Mouse (Mus musculus) forebrain, embryonic 12.5 days (tissue): ENCODE results near the gene Foxj2. TPM values are rescaled to one million over a fixed set of nuclear protein-coding genes. Genes with fewer than 3 reads are reported as not detected.
A peak's percentile ranks its signal among the peaks of the same experiment; 100 is the strongest.

Experiments used
- ATAC-seq: fragments of 200-750 bp; cut with Nextera tagmentation; 2 replicates; pipeline ENCODE4 v1.8.0; 2017; ENCODE audit warnings: moderate TSS enrichment; ENCODE audit not compliant: low FRiP score
- H3K27ac ChIP-seq: fragments of 300-500 bp; sonication (generic); 2 replicates; pipeline ENCODE4 v1.5.1; 2016; ENCODE audit warnings: mild to moderate bottlenecking
- H3K27me3 ChIP-seq: fragments of 300-500 bp; sonication (generic); 2 replicates; pipeline ENCODE4 v1.6.1; 2016; ENCODE audit warnings: mild to moderate bottlenecking
- H3K36me3 ChIP-seq: fragments of 300-500 bp; sonication (generic); replicated peaks from 2 replicates; pipeline ENCODE4 v1.6.1; 2016; ENCODE audit warnings: mild to moderate bottlenecking
- H3K4me1 ChIP-seq: fragments of 300-500 bp; sonication (generic); 2 replicates; pipeline ENCODE4 v1.6.1; 2016
- H3K4me2 ChIP-seq: fragments of 300-500 bp; sonication (generic); 2 replicates; pipeline ENCODE4 v1.6.1; 2016; ENCODE audit warnings: mild to moderate bottlenecking, moderate library complexity
- H3K4me3 ChIP-seq: fragments of 300-500 bp; sonication (generic); replicated peaks from 2 replicates; pipeline ENCODE4 v1.5.1; 2016; ENCODE audit warnings: mild to moderate bottlenecking
- H3K9ac ChIP-seq: fragments of 300-500 bp; sonication (generic); 2 replicates; pipeline ENCODE4 v1.6.1; 2016; ENCODE audit warnings: mild to moderate bottlenecking
- H3K9me3 ChIP-seq: fragments of 300-500 bp; sonication (generic); 2 replicates; pipeline ENCODE4 v1.6.1; 2016
- WGBS: fragments of 180-500 bp; shearing (Covaris S2); methylation state at CpG from one replicate; pipeline ENCODE4 v1.1.7; 2016; 5-methylcytosine and 5-hydroxymethylcytosine counted together
- polyA plus RNA-seq: library from polyadenylated mRNA; unstranded; fragments of >200 nt; fragmentation: Nextera tagmentation; extraction: Ambion mirVana; gene quantifications from 2 replicates; pipeline ENCODE4 v1.2.1, GENCODE M21; 2016

Gene Foxj2
- polyA plus RNA-seq = 5.7 and 5.8 TPM in 2 replicates

GRCm38 (mm10) chr6:122819306-122820070 is at the start of gene Foxj2:
Foxj2 (plus strand) TSS chr6:122819914.
- Histone ChIP-seq H3K9me3 (no peaks in the 10 kb centered on the region), H3K9ac (peak within 1 kb of the TSS; percentile 89), H3K27ac (peak within 1 kb of the TSS; percentile 36; the same call in 1 of the 2 replicates), H3K36me3 (no peaks in the 10 kb centered on the region), H3K4me2 (peak within 1 kb of the TSS; percentile 83), H3K27me3 (0 out of 2 replicates have a peak, but pooled peaks cover 6% of the 10 kb centered on the region), H3K4me1 (peaks cover 28% of the 10 kb centered on the region), H3K4me3 (peak within 1 kb of the TSS; percentile 87)
- 2% methylated on average over 46 of the region's 61 CpGs for WGBS
- peak; percentile 91 for ATAC-seq

- H3K27me3 ChIP-seq = no peaks in the 10 kb centered on the region
- no peaks in the 10 kb centered on the region for H3K9me3 ChIP-seq
- H3K4me3 ChIP-seq = no peak overlapping the region
- no peak for ATAC-seq
- H3K9ac ChIP-seq = no peak overlapping the region
- H3K36me3 ChIP-seq = no peaks in the 10 kb centered on the region
- peaks cover 14% of the 10 kb centered on the region for H3K4me1 ChIP-seq
- WGBS = 89% methylated on average over 11 of the region's 11 CpGs
- no peak overlapping the region for H3K4me2 ChIP-seq
- H3K27ac ChIP-seq = no peak overlapping the region
Observed at GRCm38 (mm10) chr6:122770760-122771315, 48.9 kb upstream of the Foxj2 start.

GRCm38 (mm10) chr6:122772701-122773100 is 47.0 kb upstream of the Foxj2 start:
- Histone ChIP-seq H3K27ac (no peak overlapping the region), H3K9ac (no peak overlapping the region), H3K4me1 (peaks cover 11% of the 10 kb centered on the region), H3K4me3 (no peak overlapping the region), H3K27me3 (no peaks in the 10 kb centered on the region), H3K36me3 (no peaks in the 10 kb centered on the region), H3K9me3 (no peaks in the 10 kb centered on the region), H3K4me2 (no peak overlapping the region)
- ATAC-seq = no peak
- WGBS = 53% methylated on average over 6 of the region's 6 CpGs

DNA sequence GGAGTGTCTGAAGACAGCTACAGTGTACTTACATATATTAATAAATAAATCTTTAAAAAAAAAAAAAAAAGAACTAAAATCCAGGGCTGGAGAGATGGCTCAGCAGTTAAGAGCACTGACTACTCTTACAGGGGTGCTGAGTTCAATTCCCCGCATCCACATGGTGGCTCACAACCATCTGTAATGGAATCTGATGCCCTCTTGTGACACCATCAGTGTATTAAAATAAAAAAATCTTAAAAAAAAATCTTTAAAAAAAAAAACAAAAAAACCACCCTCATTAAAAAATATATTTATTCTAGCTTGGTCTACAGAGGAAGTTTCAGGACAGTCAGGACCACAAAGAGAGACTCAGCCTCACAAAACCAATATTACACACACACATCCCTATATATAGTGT is 45.4 kb upstream of the Foxj2 start:
- Histone ChIP-seq H3K4me2 (no peak overlapping the region), H3K27ac (no peak overlapping the region), H3K27me3 (no peaks in the 10 kb centered on the region), H3K9me3 (no peaks in the 10 kb centered on the region), H3K4me1 (peaks cover 11% of the 10 kb centered on the region), H3K36me3 (no peaks in the 10 kb centered on the region), H3K4me3 (no peak overlapping the region), H3K9ac (no peak overlapping the region)
- 100% methylated on average over 1 of the region's 1 CpGs for WGBS
- ATAC-seq = no peak

DNA sequence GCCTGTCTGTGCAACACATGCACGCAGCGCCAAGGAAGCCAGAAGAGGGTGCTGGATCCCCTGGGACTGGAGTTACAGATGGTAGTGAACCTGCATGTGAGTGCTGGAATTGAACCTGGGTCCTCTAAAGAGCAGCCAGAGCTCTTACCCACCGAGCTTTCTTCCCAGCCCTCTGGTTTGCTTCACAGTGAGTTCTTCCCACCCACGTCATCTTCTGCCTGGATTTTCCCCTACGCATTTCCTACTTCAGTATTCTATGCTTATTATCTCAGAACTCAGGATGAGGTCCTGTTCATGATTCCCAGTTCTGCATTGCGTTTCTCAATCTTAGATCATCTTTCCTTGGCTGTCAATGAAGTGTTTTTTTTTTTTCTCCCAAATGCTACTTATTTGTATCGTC is 43.7 kb upstream of the Foxj2 start:
- no peak for ATAC-seq
- Histone ChIP-seq H3K27ac (no peak overlapping the region), H3K27me3 (no peaks in the 10 kb centered on the region), H3K4me1 (no peaks in the 10 kb centered on the region), H3K9ac (no peak overlapping the region), H3K4me2 (no peak overlapping the region), H3K36me3 (no peaks in the 10 kb centered on the region), H3K4me3 (no peak overlapping the region), H3K9me3 (no peaks in the 10 kb centered on the region)
- WGBS = 81% methylated on average over 7 of the region's 7 CpGs

DNA sequence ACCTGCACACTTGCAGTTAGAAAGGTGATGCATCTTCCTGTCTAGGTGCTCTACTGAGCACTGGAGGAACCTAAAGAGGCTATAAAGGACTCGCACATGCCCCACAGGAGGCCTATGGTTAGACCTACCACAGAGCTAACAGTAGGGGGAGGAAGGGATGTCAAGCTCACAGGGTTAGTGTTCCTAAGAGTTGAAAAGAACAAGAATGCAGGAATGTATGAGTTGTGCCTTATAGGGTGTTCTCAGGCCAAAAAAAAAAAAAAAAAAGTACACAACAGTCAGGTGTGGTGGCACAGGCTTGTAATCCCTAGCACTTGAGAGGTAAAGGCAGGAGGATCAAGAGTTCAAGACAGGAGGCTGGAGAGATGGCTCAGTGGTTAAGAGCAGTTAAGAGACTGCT is 39.8 kb upstream of the Foxj2 start:
- Histone ChIP-seq H3K36me3 (no peaks in the 10 kb centered on the region), H3K27me3 (no peaks in the 10 kb centered on the region), H3K4me2 (no peak overlapping the region), H3K9ac (no peak overlapping the region), H3K4me1 (no peaks in the 10 kb centered on the region), H3K9me3 (no peaks in the 10 kb centered on the region), H3K4me3 (no peak overlapping the region), H3K27ac (no peak overlapping the region)
- ATAC-seq = no peak
- 58% methylated on average over 1 of the region's 1 CpGs for WGBS

DNA sequence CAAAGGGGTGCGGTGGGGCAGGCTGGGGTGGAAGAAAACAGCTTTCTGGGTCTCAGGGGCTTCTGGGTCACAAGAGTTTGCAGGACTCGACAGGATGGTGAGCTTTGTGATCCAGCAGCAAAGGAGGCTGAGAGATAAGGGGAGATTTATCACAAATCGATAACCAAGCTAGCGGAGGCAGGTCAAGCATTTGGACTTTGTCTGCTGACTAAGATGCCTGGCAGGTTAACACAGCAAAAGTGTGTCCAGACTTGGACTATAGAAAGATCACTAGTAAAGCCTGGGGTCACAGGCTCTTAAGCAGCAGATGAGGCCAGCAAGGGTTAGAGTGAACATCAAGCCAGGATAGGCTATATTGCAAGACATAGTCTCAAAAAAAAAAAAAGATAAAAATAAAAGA is 38.5 kb upstream of the Foxj2 start:
- Histone ChIP-seq H3K9ac (no peak overlapping the region), H3K36me3 (no peaks in the 10 kb centered on the region), H3K4me1 (no peaks in the 10 kb centered on the region), H3K27me3 (no peaks in the 10 kb centered on the region), H3K4me2 (no peak overlapping the region), H3K9me3 (no peaks in the 10 kb centered on the region), H3K4me3 (no peak overlapping the region), H3K27ac (no peak overlapping the region)
- ATAC-seq = no peak
- 74% methylated on average over 4 of the region's 4 CpGs for WGBS

GRCm38 (mm10) chr6:122782164-122782563 is 37.5 kb upstream of the Foxj2 start:
- H3K9me3 ChIP-seq = no peaks in the 10 kb centered on the region
- H3K27me3 ChIP-seq = no peaks in the 10 kb centered on the region
- H3K4me3 ChIP-seq = no peak overlapping the region
- H3K9ac ChIP-seq = no peak overlapping the region
- no peaks in the 10 kb centered on the region for H3K4me1 ChIP-seq
- H3K36me3 ChIP-seq = no peaks in the 10 kb centered on the region
- H3K4me2 ChIP-seq = no peak overlapping the region
- 84% methylated on average over 3 of the region's 3 CpGs for WGBS
- no peak overlapping the region for H3K27ac ChIP-seq
- ATAC-seq = no peak

GRCm38 (mm10) chr6:122784866-122785265 is 34.8 kb upstream of the Foxj2 start:
- no peaks in the 10 kb centered on the region for H3K36me3 ChIP-seq
- no peaks in the 10 kb centered on the region for H3K9me3 ChIP-seq
- H3K9ac ChIP-seq = no peak overlapping the region
- no peaks in the 10 kb centered on the region for H3K27me3 ChIP-seq
- no peak overlapping the region for H3K4me3 ChIP-seq
- H3K27ac ChIP-seq = no peak overlapping the region
- no peak for ATAC-seq
- H3K4me1 ChIP-seq = no peaks in the 10 kb centered on the region
- 89% methylated on average over 3 of the region's 3 CpGs for WGBS
- no peak overlapping the region for H3K4me2 ChIP-seq

GRCm38 (mm10) chr6:122786275-122786674 is 33.4 kb upstream of the Foxj2 start:
- WGBS = 26% methylated on average over 5 of the region's 5 CpGs
- 0 out of 2 replicates have a peak, but pooled peaks have one; percentile 49 for ATAC-seq

DNA sequence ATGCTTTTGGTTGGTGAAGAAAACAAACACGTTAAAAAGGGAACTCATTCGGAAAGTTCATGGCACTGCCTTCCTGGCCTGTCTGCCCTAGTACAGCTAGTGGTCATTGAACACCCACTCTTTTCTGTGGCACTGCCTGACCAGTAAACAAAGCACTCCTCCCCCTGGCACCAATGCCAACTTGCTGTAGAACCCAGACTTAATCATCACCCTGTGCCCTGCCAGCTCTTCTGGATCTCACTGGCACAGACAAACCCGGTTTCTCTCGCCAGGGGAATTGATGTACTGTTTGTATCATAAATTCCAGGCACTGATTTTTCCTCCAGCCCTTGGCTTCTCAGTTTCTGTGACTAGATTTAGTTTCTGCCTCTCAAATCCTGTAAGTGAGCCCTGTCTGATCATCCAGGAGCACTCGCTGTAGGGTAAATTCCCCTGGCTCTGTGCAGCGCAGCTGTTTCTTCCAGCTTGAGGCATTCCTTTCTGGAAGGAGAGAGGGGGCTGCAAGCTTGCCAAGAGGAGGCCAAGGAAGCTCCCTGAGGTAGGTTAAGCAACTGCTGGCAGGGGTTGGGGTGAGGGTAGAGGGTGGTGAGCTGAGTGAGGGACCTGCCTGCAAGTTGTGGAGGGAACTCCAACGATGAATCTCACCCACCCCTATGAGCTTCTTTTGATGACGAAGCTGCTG is 24.3 kb upstream of the Foxj2 start:
- 80% methylated on average over 8 of the region's 8 CpGs for WGBS
- H3K4me3 ChIP-seq = no peak overlapping the region
- ATAC-seq = no peak

More at GRCm38 (mm10) chr6:122786275-122786674, 33.4 kb upstream of the Foxj2 start:
- H3K36me3 ChIP-seq = no peaks in the 10 kb centered on the region
- H3K4me1 ChIP-seq = no peaks in the 10 kb centered on the region
- no peaks in the 10 kb centered on the region for H3K27me3 ChIP-seq
- H3K9ac ChIP-seq = no peak overlapping the region
- no peak overlapping the region for H3K4me3 ChIP-seq
- no peak overlapping the region for H3K4me2 ChIP-seq
- H3K9me3 ChIP-seq = no peaks in the 10 kb centered on the region
- no peak overlapping the region for H3K27ac ChIP-seq

GRCm38 (mm10) chr6:122800640-122801300 is 18.9 kb upstream of the Foxj2 start:
- no peaks in the 10 kb centered on the region for H3K9me3 ChIP-seq
- no peak for ATAC-seq
- peak overlapping the region; percentile 66 for H3K9ac ChIP-seq
- H3K27me3 ChIP-seq = peaks cover 18% of the 10 kb centered on the region
- H3K4me1 ChIP-seq = peaks cover 17% of the 10 kb centered on the region; the same call in 1 of the 2 replicates
- H3K4me2 ChIP-seq = peak overlapping the region; percentile 94
- WGBS = 42% methylated on average over 10 of the region's 10 CpGs
- no peak overlapping the region for H3K27ac ChIP-seq
- H3K36me3 ChIP-seq = no peaks in the 10 kb centered on the region
- H3K4me3 ChIP-seq = peak overlapping the region; percentile 54

More for the DNA sequence above, 24.3 kb upstream of the Foxj2 start:
- Histone ChIP-seq H3K27ac (no peak overlapping the region), H3K9me3 (no peaks in the 10 kb centered on the region), H3K36me3 (no peaks in the 10 kb centered on the region), H3K27me3 (no peaks in the 10 kb centered on the region; the same call in 1 of the 2 replicates), H3K4me2 (no peak overlapping the region), H3K9ac (no peak overlapping the region), H3K4me1 (no peaks in the 10 kb centered on the region)
